Mouse (Mus musculus): ENCODE data around the gene Ppp1r15b. TPM values are rescaled to one million over a fixed set of nuclear protein-coding genes. Genes with fewer than 3 reads are reported as not detected.

Ppp1r15b gene
- polyA plus RNA-seq, 1 experiment: 26.2 TPM

GRCm38 (mm10) chr1:133148122-133148521 is 17.2 kb downstream of the Ppp1r15b start:
- 93% methylated on average over 8 of the region's 8 CpGs for WGBS
- no peak for DNase-seq (ENCODE audit: low read depth, low spot score)

GRCm38 (mm10) chr1:133150556-133150955 is 19.6 kb downstream of the Ppp1r15b start:
- DNase-seq (ENCODE audit: low read depth, low spot score): no peak
- 86% methylated on average over 2 of the region's 2 CpGs for WGBS

GRCm38 (mm10) chr1:133152213-133152612 is 21.3 kb downstream of the Ppp1r15b start:
- 81% methylated on average over 3 of the region's 3 CpGs for WGBS
- no peak for DNase-seq (ENCODE audit: low read depth, low spot score)

GRCm38 (mm10) chr1:133155270-133155669 is 24.3 kb downstream of the Ppp1r15b start:
- no peak for DNase-seq (ENCODE audit: low read depth, low spot score)
- 76% methylated on average over 6 of the region's 6 CpGs for WGBS

- no peak for DNase-seq (ENCODE audit: low read depth, low spot score)
Measured at GRCm38 (mm10) chr1:133159128-133159564, 28.2 kb downstream of the Ppp1r15b start.

GRCm38 (mm10) chr1:133161559-133161958 is 30.6 kb downstream of the Ppp1r15b start:
- WGBS: 29% methylated on average over 4 of the region's 4 CpGs
- DNase-seq (ENCODE audit: low read depth, low spot score): no peak

More at GRCm38 (mm10) chr1:133159128-133159564, 28.2 kb downstream of the Ppp1r15b start:
- WGBS: 5% methylated on average over 7 of the region's 7 CpGs

- DNase-seq (ENCODE audit: low read depth, low spot score): no peak
- WGBS: 36% methylated on average over 10 of the region's 10 CpGs
Measured at GRCm38 (mm10) chr1:133162046-133162445, 31.1 kb downstream of the Ppp1r15b start.

GRCm38 (mm10) chr1:133162981-133163380 is 32.0 kb downstream of the Ppp1r15b start:
- DNase-seq (ENCODE audit: low read depth, low spot score): peak; percentile 73
- 18% methylated on average over 8 of the region's 8 CpGs for WGBS

- DNase-seq (ENCODE audit: low read depth, low spot score): no peak
- WGBS: under 1% methylated on average over 67 of the region's 68 CpGs
Measured at GRCm38 (mm10) chr1:133163820-133164431, 33.0 kb downstream of the Ppp1r15b start, which contains the start of gene Plekha6. TSS of gene Plekha6 (plus strand) at chr1:133164210.

- WGBS: 6% methylated on average over 10 of the region's 10 CpGs
- peak; percentile 88 for DNase-seq (ENCODE audit: low read depth, low spot score)
Measured at GRCm38 (mm10) chr1:133164591-133165011, 33.7 kb downstream of the Ppp1r15b start.

GRCm38 (mm10) chr1:133165111-133165510 is 34.2 kb downstream of the Ppp1r15b start:
- no peak for DNase-seq (ENCODE audit: low read depth, low spot score)
- 14% methylated on average over 11 of the region's 11 CpGs for whole genome bisulfite sequencing

GRCm38 (mm10) chr1:133168318-133169060 is 37.5 kb downstream of the Ppp1r15b start:
- WGBS: 21% methylated on average over 19 of the region's 19 CpGs
- DNase-seq (ENCODE audit: low read depth, low spot score): no peak

- no peak for DNase-seq (ENCODE audit: low read depth, low spot score)
- 89% methylated on average over 8 of the region's 8 CpGs for WGBS
Measured at GRCm38 (mm10) chr1:133170196-133170595, 39.3 kb downstream of the Ppp1r15b start.

GRCm38 (mm10) chr1:133171357-133171756 is 40.4 kb downstream of the Ppp1r15b start:
- DNase-seq (ENCODE audit: low read depth, low spot score): no peak
- 79% methylated on average over 9 of the region's 9 CpGs for WGBS

- DNase-seq (ENCODE audit: low read depth, low spot score): no peak
- WGBS: 34% methylated on average over 6 of the region's 6 CpGs
Measured at GRCm38 (mm10) chr1:133175150-133175549, 44.2 kb downstream of the Ppp1r15b start.

GRCm38 (mm10) chr1:133177480-133178172 is 46.7 kb downstream of the Ppp1r15b start:
- DNase-seq (ENCODE audit: low read depth, low spot score): peak; percentile 79
- 20% methylated on average over 8 of the region's 8 CpGs for WGBS

- DNase-seq (ENCODE audit: low read depth, low spot score): no peak
- 32% methylated on average over 11 of the region's 11 CpGs for WGBS
Measured at GRCm38 (mm10) chr1:133178732-133179440, 47.9 kb downstream of the Ppp1r15b start.

- WGBS: 24% methylated on average over 31 of the region's 31 CpGs
- no peak for DNase-seq (ENCODE audit: low read depth, low spot score)
Measured at GRCm38 (mm10) chr1:133181072-133182015, 50.4 kb downstream of the Ppp1r15b start.

Data from large intestine, adult 2 months (tissue).